Mouse (Mus musculus): Measurements from ENCODE around the gene Pxk. TPM values are rescaled to one million over a fixed set of nuclear protein-coding genes. Genes with fewer than 3 reads are reported as not detected.

Pxk gene
- total and polyA plus RNA-seq, 3 experiments = 18.3 to 24.6 (median 23.1) TPM

- Histone ChIP-seq H3K36me3 (ENCODE audit: control insufficient read depth, insufficient read depth, low read length) (peaks cover 3% of the 10 kb centered on the region; the same call in 1 of the 2 replicates), H3K27me3 (ENCODE audit: control insufficient read depth, insufficient read depth, low read length) (no peaks in the 10 kb centered on the region), H3K4me1 (ENCODE audit: control insufficient read depth, insufficient read depth, low read length) (peaks cover 1% of the 10 kb centered on the region; the same call in 1 of the 2 replicates), H3K27ac (peak overlapping the region; percentile 61), H3K9ac (ENCODE audit: low read depth, low read length) (no peak overlapping the region), H3K79me2 (replicated peaks; ENCODE audit: control insufficient read depth, insufficient read depth, low read length) (no peaks in the 10 kb centered on the region), H3K4me3 (no peak overlapping the region)
- DNase-seq = peak in 1 of 2 experiments; percentile 17
- TF ChIP-seq EP300 (IDR thresholded peaks at IDR 0.05; ENCODE audit: insufficient read depth, low read depth, low read length) (no peak), CTCF (IDR thresholded peaks at IDR 0.05) (no peak), POLR2A (IDR thresholded peaks at IDR 0.05; ENCODE audit: insufficient read depth, low read depth, low read length) (no peak)
- intact Hi-C loops (cut with DNase I) = no loop called here
- 37% methylated on average over 3 of the region's 3 CpGs for WGBS
Measured at GRCm38 (mm10) chr14:8135130-8135529, 37.1 kb downstream of the Pxk start.

- Histone ChIP-seq H3K27ac (no peak overlapping the region), H3K9ac (ENCODE audit: low read depth, low read length) (no peak overlapping the region), H3K4me3 (no peak overlapping the region), H3K36me3 (ENCODE audit: control insufficient read depth, insufficient read depth, low read length) (no peaks in the 10 kb centered on the region), H3K79me2 (replicated peaks; ENCODE audit: control insufficient read depth, insufficient read depth, low read length) (no peaks in the 10 kb centered on the region), H3K4me1 (ENCODE audit: control insufficient read depth, insufficient read depth, low read length) (no peaks in the 10 kb centered on the region), H3K27me3 (ENCODE audit: control insufficient read depth, insufficient read depth, low read length) (no peaks in the 10 kb centered on the region)
- TF ChIP-seq POLR2A (IDR thresholded peaks at IDR 0.05; ENCODE audit: insufficient read depth, low read depth, low read length) (no peak), EP300 (IDR thresholded peaks at IDR 0.05; ENCODE audit: insufficient read depth, low read depth, low read length) (no peak), CTCF (IDR thresholded peaks at IDR 0.05) (no peak)
- no peak for DNase-seq
- 85% methylated on average over 23 of the region's 23 CpGs for WGBS
- intact Hi-C loops (cut with DNase I) = no loop called here
Measured at GRCm38 (mm10) chr14:8139724-8140710, 42.0 kb downstream of the Pxk start.

- no peaks in the 10 kb centered on the region for H3K36me3 ChIP-seq (ENCODE audit: control insufficient read depth, insufficient read depth, low read length)
- intact Hi-C loops (cut with DNase I) = no loop called here
- H3K4me3 ChIP-seq = no peak overlapping the region
- no peaks in the 10 kb centered on the region for H3K27me3 ChIP-seq (ENCODE audit: control insufficient read depth, insufficient read depth, low read length)
- no peak for DNase-seq
- H3K9ac ChIP-seq (ENCODE audit: low read depth, low read length) = no peak overlapping the region
- H3K4me1 ChIP-seq (ENCODE audit: control insufficient read depth, insufficient read depth, low read length) = no peaks in the 10 kb centered on the region
- no peak overlapping the region for H3K27ac ChIP-seq
- no peaks in the 10 kb centered on the region for H3K79me2 ChIP-seq (replicated peaks; ENCODE audit: control insufficient read depth, insufficient read depth, low read length)
- TF ChIP-seq CTCF (IDR thresholded peaks at IDR 0.05) (no peak), POLR2A (IDR thresholded peaks at IDR 0.05; ENCODE audit: insufficient read depth, low read depth, low read length) (no peak), EP300 (IDR thresholded peaks at IDR 0.05; ENCODE audit: insufficient read depth, low read depth, low read length) (no peak)
- WGBS = 88% methylated on average over 2 of the region's 2 CpGs
Measured at GRCm38 (mm10) chr14:8141131-8141530, 43.1 kb downstream of the Pxk start.

GRCm38 (mm10) chr14:8145594-8146558 lies 47.9 kb downstream of the Pxk start:
- Histone ChIP-seq H3K79me2 (replicated peaks; ENCODE audit: control insufficient read depth, insufficient read depth, low read length) (no peaks in the 10 kb centered on the region), H3K36me3 (ENCODE audit: control insufficient read depth, insufficient read depth, low read length) (no peaks in the 10 kb centered on the region), H3K27me3 (ENCODE audit: control insufficient read depth, insufficient read depth, low read length) (no peaks in the 10 kb centered on the region), H3K4me1 (ENCODE audit: control insufficient read depth, insufficient read depth, low read length) (no peaks in the 10 kb centered on the region), H3K9ac (ENCODE audit: low read depth, low read length) (no peak overlapping the region), H3K4me3 (no peak overlapping the region), H3K27ac (peak overlapping the region; percentile 38; the same call in 1 of the 2 replicates)
- DNase-seq = no peak
- intact Hi-C loops (cut with DNase I) = no loop called here
- TF ChIP-seq EP300 (IDR thresholded peaks at IDR 0.05; ENCODE audit: insufficient read depth, low read depth, low read length) (no peak), POLR2A (IDR thresholded peaks at IDR 0.05; ENCODE audit: insufficient read depth, low read depth, low read length) (no peak), CTCF (IDR thresholded peaks at IDR 0.05) (no peak)
- WGBS = 72% methylated on average over 13 of the region's 13 CpGs

- Histone ChIP-seq H3K9ac (ENCODE audit: low read depth, low read length) (no peak overlapping the region), H3K4me3 (no peak overlapping the region), H3K27ac (no peak overlapping the region), H3K36me3 (ENCODE audit: control insufficient read depth, insufficient read depth, low read length) (no peaks in the 10 kb centered on the region), H3K4me1 (ENCODE audit: control insufficient read depth, insufficient read depth, low read length) (no peaks in the 10 kb centered on the region), H3K79me2 (replicated peaks; ENCODE audit: control insufficient read depth, insufficient read depth, low read length) (no peaks in the 10 kb centered on the region), H3K27me3 (ENCODE audit: control insufficient read depth, insufficient read depth, low read length) (no peaks in the 10 kb centered on the region)
- WGBS = 86% methylated on average over 11 of the region's 11 CpGs
- TF ChIP-seq EP300 (IDR thresholded peaks at IDR 0.05; ENCODE audit: insufficient read depth, low read depth, low read length) (no peak), POLR2A (IDR thresholded peaks at IDR 0.05; ENCODE audit: insufficient read depth, low read depth, low read length) (no peak), CTCF (IDR thresholded peaks at IDR 0.05) (no peak)
- intact Hi-C loops (cut with DNase I) = no loop called here
- no peak for DNase-seq
Measured at GRCm38 (mm10) chr14:8146611-8147223, 48.7 kb downstream of the Pxk start.

Data from heart, adult 2 months (tissue).